Mouse (Mus musculus) intestine, embryonic 14.5 days (tissue): ENCODE measurements around the gene Kctd14. TPM values are rescaled to one million over a fixed set of nuclear protein-coding genes. Genes with fewer than 3 reads are reported as not detected.
A peak's percentile ranks its signal among the peaks of the same experiment; 100 is the strongest.
"Not testable (repeated sequence)": the region's sequence is repeated elsewhere in the genome, so short reads cannot be mapped to it uniquely, and the experiment has no call there.

Experiments
- ATAC-seq: fragments of 200-750 bp; cut with Nextera tagmentation; replicated peaks from 2 replicates; pipeline ENCODE4 v1.8.0; 2017; ENCODE audit warnings: low read depth, moderate number of reproducible peaks, moderate TSS enrichment, moderate library complexity; ENCODE audit not compliant: low FRiP score, low TSS enrichment
- DNase-seq: peaks from one replicate; pipeline ENCODE4 v3.0.0-alpha.2; 2018; ENCODE audit warnings: low spot score
- H3K27ac ChIP-seq: fragments of 300-500 bp; sonication (generic); 2 replicates; pipeline ENCODE4 v1.5.1; 2014; ENCODE audit warnings: low read depth, mild to moderate bottlenecking, control low read depth
- H3K27me3 ChIP-seq: fragments of 300-500 bp; sonication (generic); replicated peaks from 2 replicates; pipeline ENCODE4 v1.6.1; 2014; ENCODE audit warnings: low read length, control low read depth; ENCODE audit not compliant: control insufficient read depth, insufficient read depth
- H3K36me3 ChIP-seq: fragments of 300-500 bp; sonication (generic); 2 replicates; pipeline ENCODE4 v1.6.1; 2014; ENCODE audit warnings: low read length, control low read depth; ENCODE audit not compliant: control insufficient read depth, insufficient read depth
- H3K4me1 ChIP-seq: fragments of 300-500 bp; sonication (generic); replicated peaks from 2 replicates; pipeline ENCODE4 v1.6.1; 2014; ENCODE audit warnings: low read length, control low read depth, mixed read lengths; ENCODE audit not compliant: control insufficient read depth, insufficient read depth
- H3K4me2 ChIP-seq: fragments of 300-500 bp; sonication (generic); 2 replicates; pipeline ENCODE4 v1.6.1; 2014; ENCODE audit warnings: low read length
- H3K4me3 ChIP-seq: fragments of 300-500 bp; sonication (generic); 2 replicates; pipeline ENCODE4 v1.5.1; 2014; ENCODE audit warnings: low read depth, low read length, control low read depth, mixed read lengths
- H3K9ac ChIP-seq: fragments of 300-500 bp; sonication (generic); 2 replicates; pipeline ENCODE4 v1.6.1; 2014; ENCODE audit warnings: mild to moderate bottlenecking, low read length
- H3K9me3 ChIP-seq: fragments of 300-500 bp; sonication (generic); 2 replicates; pipeline ENCODE4 v1.6.1; 2016; ENCODE audit warnings: low read length, control low read depth; ENCODE audit not compliant: control insufficient read depth
- WGBS: fragments of 180-500 bp; shearing (Covaris S2); extraction: QIAGEN DNeasy Blood & Tissue Kit; methylation state at CpG from one replicate; pipeline ENCODE4 v1.1.7; 2014; 5-methylcytosine and 5-hydroxymethylcytosine counted together
- polyA plus RNA-seq: library from polyadenylated mRNA; unstranded; fragments of >200 nt; fragmentation: Nextera tagmentation; extraction: Ambion mirVana; gene quantifications from 2 replicates; pipeline ENCODE4 v1.2.1, GENCODE M21; 2014

Kctd14 gene
- polyA plus RNA-seq, 1 experiment from 2014 or later = 1.7 TPM

DNA sequence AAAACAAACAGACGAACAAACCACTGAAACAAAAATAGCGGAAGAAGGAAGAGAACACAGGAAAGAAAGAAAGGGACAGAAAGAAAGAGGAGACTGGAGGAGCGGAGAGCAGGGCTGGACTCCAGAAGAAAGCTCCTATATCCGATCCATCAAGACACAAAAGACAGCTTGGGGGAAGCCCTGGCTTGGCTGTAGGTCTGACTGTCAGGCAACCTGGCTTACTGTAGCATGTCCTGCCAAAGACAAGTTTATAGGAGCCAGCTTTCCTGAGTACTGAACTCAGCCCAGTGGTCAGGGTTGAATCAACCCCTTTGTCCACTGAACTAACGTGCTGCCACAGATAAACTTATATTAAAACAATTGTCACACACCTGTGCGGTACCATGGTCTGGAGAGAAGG, 23.8 kb upstream of the Kctd14 start:
- Histone ChIP-seq H3K4me3 (no peak overlapping the region), H3K9ac (no peak overlapping the region), H3K9me3 (no peaks in the 10 kb centered on the region), H3K4me2 (no peak overlapping the region), H3K4me1 (peaks cover 11% of the 10 kb centered on the region), H3K27ac (no peak overlapping the region), H3K27me3 (no peaks in the 10 kb centered on the region), H3K36me3 (no peaks in the 10 kb centered on the region)
- DNase-seq = no peak
- ATAC-seq = no peak
- 88% methylated on average over 6 of the region's 6 CpGs for WGBS

DNA sequence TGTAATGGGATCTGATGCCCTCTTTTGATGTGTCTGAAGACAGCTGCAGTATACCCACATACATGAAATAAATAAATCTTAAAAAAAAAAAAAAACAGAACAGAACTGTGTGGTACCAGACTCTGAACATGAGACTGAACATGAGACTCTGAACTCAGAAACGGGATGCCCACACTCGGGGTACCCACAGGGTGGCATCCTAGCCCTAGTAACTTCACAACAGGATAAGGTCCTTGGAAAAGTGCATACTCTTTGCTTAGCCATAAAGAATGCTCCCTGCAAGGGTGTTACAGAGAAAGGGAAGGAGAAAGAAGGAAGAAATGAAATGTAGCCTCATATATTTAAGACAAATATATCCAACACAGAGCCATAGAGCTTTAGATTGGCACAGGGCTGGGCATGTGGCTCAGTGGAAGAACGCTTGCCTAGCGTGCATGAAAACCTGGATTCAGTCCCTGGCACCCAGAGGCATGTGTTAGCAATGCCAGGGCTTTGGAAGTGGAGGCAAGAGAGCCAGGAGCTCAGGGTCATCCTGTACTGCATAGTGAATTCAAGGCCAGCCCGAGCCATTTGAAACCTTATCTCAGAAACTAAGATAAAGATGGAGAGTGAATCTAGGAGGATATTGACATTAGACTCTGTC, 23.2 kb upstream of the Kctd14 start:
- H3K27me3 ChIP-seq = no peaks in the 10 kb centered on the region
- no peaks in the 10 kb centered on the region for H3K36me3 ChIP-seq
- no peak for DNase-seq
- no peak for ATAC-seq
- H3K4me1 ChIP-seq = peaks cover 11% of the 10 kb centered on the region
- no peak overlapping the region for H3K9ac ChIP-seq
- no peaks in the 10 kb centered on the region for H3K9me3 ChIP-seq
- H3K27ac ChIP-seq = no peak overlapping the region
- WGBS = 76% methylated on average over 5 of the region's 5 CpGs
- H3K4me2 ChIP-seq = no peak overlapping the region
- H3K4me3 ChIP-seq = no peak overlapping the region

DNA sequence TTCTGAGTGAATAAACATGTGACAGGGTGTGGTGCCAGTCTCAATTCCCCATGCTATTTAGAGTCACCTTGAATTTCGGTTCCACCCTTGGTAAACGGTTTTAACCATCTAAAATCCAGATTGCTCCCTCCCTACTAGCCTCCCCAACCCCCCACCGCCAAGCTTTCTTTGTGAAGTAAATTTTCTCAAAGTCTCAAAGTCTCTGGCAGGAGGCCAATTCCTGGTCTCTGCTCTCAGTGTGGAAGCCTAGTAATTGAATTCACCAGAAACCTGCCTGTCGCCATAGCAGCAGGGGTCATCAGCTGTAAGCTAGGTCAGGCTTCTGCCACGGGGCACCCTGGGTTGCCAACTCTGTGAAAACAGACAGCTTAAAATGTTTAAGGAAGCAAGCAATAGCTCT, 21.4 kb upstream of the Kctd14 start:
- Histone ChIP-seq H3K27ac (peak overlapping the region; percentile 16; the same call in 1 of the 2 replicates), H3K9ac (no peak overlapping the region)
- WGBS = 2% methylated on average over 5 of the region's 5 CpGs

DNA sequence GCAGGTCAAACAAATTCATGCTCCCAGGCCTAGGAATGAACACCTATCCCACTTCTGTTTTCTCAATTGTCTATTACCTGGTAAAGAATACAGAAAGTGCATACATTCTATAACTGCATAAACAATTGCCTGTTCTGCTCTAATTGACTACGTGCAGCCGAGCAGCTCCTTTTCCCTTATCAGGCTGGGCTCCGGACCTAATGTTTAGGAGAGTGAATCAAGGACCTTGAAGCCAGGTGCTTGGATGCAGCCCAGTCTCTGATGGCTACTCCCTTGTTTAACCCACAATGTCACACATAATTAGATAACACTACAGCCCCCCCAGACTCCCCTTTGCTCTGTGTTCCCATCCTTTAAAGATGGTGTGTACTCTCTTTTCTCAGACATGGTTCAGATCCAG, 17.6 kb upstream of the Kctd14 start:
- not testable (repeated sequence) for ATAC-seq

More for the DNA sequence above, 21.4 kb upstream of the Kctd14 start:
- no peak; the same call in 1 of the 2 replicates for ATAC-seq
- H3K4me3 ChIP-seq = no peak overlapping the region
- peaks cover 11% of the 10 kb centered on the region for H3K4me1 ChIP-seq
- H3K9me3 ChIP-seq = no peaks in the 10 kb centered on the region
- no peaks in the 10 kb centered on the region for H3K36me3 ChIP-seq
- DNase-seq = peak; percentile 71
- no peak overlapping the region for H3K4me2 ChIP-seq
- no peaks in the 10 kb centered on the region for H3K27me3 ChIP-seq

DNA sequence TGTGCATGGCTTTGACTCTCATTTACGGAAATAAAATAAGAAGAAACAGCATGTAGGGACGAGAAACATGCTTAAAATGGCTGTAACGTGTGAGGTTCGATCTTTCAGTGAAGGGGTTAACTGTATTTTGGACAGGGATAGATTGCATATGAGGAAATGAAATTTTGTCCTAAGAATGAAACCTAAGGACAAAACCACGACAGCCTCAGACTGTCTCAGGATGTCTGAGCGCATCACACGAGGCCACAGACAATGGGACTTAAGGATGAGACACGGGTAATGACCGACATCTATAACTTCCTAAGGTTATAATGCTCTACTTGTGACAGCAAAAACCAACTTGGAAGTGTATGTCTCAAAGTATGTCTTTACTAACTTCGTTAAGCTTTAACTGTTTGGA, 16.6 kb upstream of the Kctd14 start:
- WGBS = 83% methylated on average over 10 of the region's 10 CpGs
- ATAC-seq (no peak), DNase-seq (no peak)
- Histone ChIP-seq H3K4me1 (peaks cover 8% of the 10 kb centered on the region), H3K9me3 (no peaks in the 10 kb centered on the region), H3K9ac (no peak overlapping the region), H3K36me3 (no peaks in the 10 kb centered on the region), H3K27me3 (no peaks in the 10 kb centered on the region), H3K4me2 (no peak overlapping the region), H3K27ac (no peak overlapping the region), H3K4me3 (no peak overlapping the region)

More for the DNA sequence above, 17.6 kb upstream of the Kctd14 start:
- H3K9me3 ChIP-seq, H3K27me3 ChIP-seq, H3K4me1 ChIP-seq, H3K36me3 ChIP-seq, H3K9ac ChIP-seq, H3K27ac ChIP-seq, H3K4me3 ChIP-seq, DNase-seq, H3K4me2 ChIP-seq: not testable (repeated sequence)
- 49% methylated on average over 3 of the region's 3 CpGs for WGBS

DNA sequence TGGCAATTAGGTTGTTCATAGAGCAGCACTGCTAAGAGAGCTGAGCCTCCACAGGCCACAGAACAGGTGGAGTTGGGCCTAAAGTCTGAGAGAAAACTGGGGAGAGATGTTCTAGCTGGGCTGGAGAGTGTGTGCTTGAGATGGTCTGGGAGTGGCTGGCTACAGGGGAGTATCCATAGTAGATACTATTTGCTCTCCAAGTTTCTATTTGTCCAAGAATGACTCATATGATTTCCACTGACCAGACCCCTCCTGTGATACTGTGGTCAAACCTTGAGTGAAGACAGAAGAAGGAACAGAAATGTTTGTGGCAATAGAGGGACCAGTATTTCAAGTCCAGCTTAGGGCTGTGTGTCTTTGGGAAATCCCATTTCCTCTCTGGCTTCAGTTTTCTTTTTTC, 12.1 kb upstream of the Kctd14 start:
- Histone ChIP-seq H3K36me3 (no peaks in the 10 kb centered on the region), H3K27ac (no peak overlapping the region), H3K9me3 (peaks cover 3% of the 10 kb centered on the region; the same call in 1 of the 2 replicates), H3K27me3 (no peaks in the 10 kb centered on the region), H3K9ac (no peak overlapping the region), H3K4me2 (no peak overlapping the region), H3K4me1 (no peaks in the 10 kb centered on the region), H3K4me3 (no peak overlapping the region)
- DNase-seq (no peak), ATAC-seq (peak; percentile 81; the same call in 1 of the 2 replicates)

DNA sequence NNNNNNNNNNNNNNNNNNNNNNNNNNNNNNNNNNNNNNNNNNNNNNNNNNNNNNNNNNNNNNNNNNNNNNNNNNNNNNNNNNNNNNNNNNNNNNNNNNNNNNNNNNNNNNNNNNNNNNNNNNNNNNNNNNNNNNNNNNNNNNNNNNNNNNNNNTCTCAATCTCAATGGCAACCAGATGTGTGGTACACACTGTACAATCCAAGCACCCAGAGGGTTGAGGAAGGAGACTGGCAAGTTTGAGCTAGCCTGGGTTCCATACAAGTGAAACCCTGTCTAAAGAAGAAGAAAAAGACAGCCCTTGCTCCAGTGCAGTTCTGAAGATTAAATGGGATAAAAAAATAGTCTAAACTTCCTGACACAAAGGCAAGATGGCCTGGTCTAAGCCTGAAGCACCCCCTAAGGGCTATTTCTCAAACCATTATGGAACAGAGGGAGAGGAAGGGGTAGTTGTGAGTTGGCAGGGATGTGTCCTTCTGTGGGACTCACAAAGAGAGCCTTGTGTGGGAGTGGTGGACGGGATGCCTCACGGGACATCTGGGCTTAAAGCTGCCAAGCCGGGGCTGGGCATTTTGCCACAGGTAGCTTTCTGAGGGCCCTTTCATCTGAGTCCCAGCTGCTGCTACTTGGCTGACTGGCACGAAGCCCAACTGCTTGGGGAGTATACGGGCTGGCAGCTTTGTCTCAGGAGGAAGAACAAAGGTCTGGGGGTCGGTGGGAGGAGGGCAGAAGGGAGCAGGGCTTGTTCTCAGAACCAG, 4.8 kb upstream of the Kctd14 start:
- no peaks in the 10 kb centered on the region for H3K36me3 ChIP-seq
- 42% methylated on average over 6 of the region's 6 CpGs for WGBS
- H3K4me3 ChIP-seq = no peak overlapping the region
- peaks cover 3% of the 10 kb centered on the region; the same call in 1 of the 2 replicates for H3K4me1 ChIP-seq
- peaks cover 8% of the 10 kb centered on the region; the same call in 1 of the 2 replicates for H3K9me3 ChIP-seq
- H3K4me2 ChIP-seq = no peak overlapping the region
- no peaks in the 10 kb centered on the region for H3K27me3 ChIP-seq
- DNase-seq = peak; percentile 66
- peak; percentile 73; the same call in 1 of the 2 replicates for ATAC-seq
- peak overlapping the region; percentile 47 for H3K27ac ChIP-seq
- no peak overlapping the region for H3K9ac ChIP-seq

DNA sequence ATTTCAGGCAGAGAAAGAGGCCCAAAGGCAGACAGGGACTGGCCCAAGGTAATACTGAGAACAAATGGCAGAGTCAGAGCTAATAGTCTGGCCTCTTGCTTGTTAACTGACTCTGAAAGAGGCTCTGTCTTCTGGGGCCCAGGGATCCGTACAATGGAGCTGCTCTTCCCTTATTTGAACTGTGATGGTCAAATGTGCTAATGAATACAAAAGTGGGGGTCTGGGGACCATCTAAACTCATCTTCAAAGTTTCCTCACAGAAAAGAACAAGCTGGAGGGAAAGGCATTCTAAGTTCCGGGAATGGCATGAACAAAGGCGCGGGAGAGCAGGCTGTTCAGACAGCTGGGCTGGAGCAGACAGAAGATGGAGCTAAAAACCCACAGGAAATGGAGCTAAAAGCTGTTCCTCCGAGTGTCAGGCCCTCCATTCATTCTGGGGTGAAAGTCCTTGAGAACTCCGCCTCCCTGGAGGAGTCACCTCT, 4.0 kb upstream of the Kctd14 start:
- Histone ChIP-seq H3K4me2 (no peak overlapping the region), H3K36me3 (no peaks in the 10 kb centered on the region), H3K4me1 (peaks cover 3% of the 10 kb centered on the region; the same call in 1 of the 2 replicates), H3K4me3 (no peak overlapping the region), H3K9ac (no peak overlapping the region), H3K27me3 (no peaks in the 10 kb centered on the region), H3K27ac (peak overlapping the region; percentile 47; the same call in 1 of the 2 replicates), H3K9me3 (0 out of 2 replicates have a peak, but pooled peaks cover 7% of the 10 kb centered on the region)
- WGBS = 51% methylated on average over 6 of the region's 6 CpGs
- peak; percentile 59 for ATAC-seq
- peak; percentile 62 for DNase-seq
